Mouse (Mus musculus): Measurements from ENCODE around the gene Adgrf1.

The Adgrf1 gene

GRCm38 (mm10) chr17:43270161-43270560, at the start of gene Adgrf1:
Adgrf1 (plus strand) TSS chr17:43270329.
- no peak for DNase-seq (ENCODE audit: low spot score in 2 of 2)

GRCm38 (mm10) chr17:43226101-43226500, 44.0 kb upstream of the Adgrf1 start:
- DNase-seq (ENCODE audit: low spot score in 2 of 2) = no peak

- DNase-seq (ENCODE audit: low spot score in 2 of 2) = peak; percentile 71 to 76
Observed at GRCm38 (mm10) chr17:43229621-43230513, 40.3 kb upstream of the Adgrf1 start.

- DNase-seq (ENCODE audit: low spot score in 2 of 2) = no peak
Observed at GRCm38 (mm10) chr17:43230821-43231220, 39.3 kb upstream of the Adgrf1 start.

- no peak for DNase-seq (ENCODE audit: low spot score in 2 of 2)
Observed at GRCm38 (mm10) chr17:43232769-43233168, 37.4 kb upstream of the Adgrf1 start.

- no peak for DNase-seq (ENCODE audit: low spot score in 2 of 2)
Observed at GRCm38 (mm10) chr17:43236656-43237250, 33.4 kb upstream of the Adgrf1 start.

- no peak for DNase-seq (ENCODE audit: low spot score in 2 of 2)
Observed at GRCm38 (mm10) chr17:43239035-43239434, 31.1 kb upstream of the Adgrf1 start.

GRCm38 (mm10) chr17:43241134-43241533, 29.0 kb upstream of the Adgrf1 start:
- peak; percentile 18 to 22 for DNase-seq (ENCODE audit: low spot score in 2 of 2)

- DNase-seq (ENCODE audit: low spot score in 2 of 2) = no peak
Observed at GRCm38 (mm10) chr17:43242609-43243008, 27.5 kb upstream of the Adgrf1 start.

GRCm38 (mm10) chr17:43245364-43245763, 24.8 kb upstream of the Adgrf1 start:
- DNase-seq (ENCODE audit: low spot score in 2 of 2) = no peak

GRCm38 (mm10) chr17:43247245-43247644, 22.9 kb upstream of the Adgrf1 start:
- DNase-seq (ENCODE audit: low spot score in 2 of 2) = no peak

- no peak for DNase-seq (ENCODE audit: low spot score in 2 of 2)
Observed at GRCm38 (mm10) chr17:43249645-43250044, 20.5 kb upstream of the Adgrf1 start.

- no peak for DNase-seq (ENCODE audit: low spot score in 2 of 2)
Observed at GRCm38 (mm10) chr17:43251249-43252125, 18.6 kb upstream of the Adgrf1 start.

- DNase-seq (ENCODE audit: low spot score in 2 of 2) = no peak
Observed at GRCm38 (mm10) chr17:43252846-43253245, 17.3 kb upstream of the Adgrf1 start.

GRCm38 (mm10) chr17:43254261-43254660, 15.9 kb upstream of the Adgrf1 start:
- DNase-seq (ENCODE audit: low spot score in 2 of 2) = no peak

- DNase-seq (ENCODE audit: low spot score in 2 of 2) = no peak
Observed at GRCm38 (mm10) chr17:43256536-43257135, 13.5 kb upstream of the Adgrf1 start.

GRCm38 (mm10) chr17:43257699-43258098, 12.4 kb upstream of the Adgrf1 start:
- DNase-seq (ENCODE audit: low spot score in 2 of 2) = no peak

GRCm38 (mm10) chr17:43261937-43262336, 8.2 kb upstream of the Adgrf1 start:
- DNase-seq (ENCODE audit: low spot score in 2 of 2) = no peak

GRCm38 (mm10) chr17:43264739-43265138, 5.4 kb upstream of the Adgrf1 start:
- no peak for DNase-seq (ENCODE audit: low spot score in 2 of 2)

- peak; percentile 70 to 84 for DNase-seq (ENCODE audit: low spot score in 2 of 2)
Observed at GRCm38 (mm10) chr17:43265178-43265837, 4.8 kb upstream of the Adgrf1 start.

GRCm38 (mm10) chr17:43265944-43266343, 4.2 kb upstream of the Adgrf1 start:
- no peak for DNase-seq (ENCODE audit: low spot score in 2 of 2)

All from frontal cortex, postnatal 36 days (tissue).